Mouse (Mus musculus) stomach, postnatal 0 days (tissue): ENCODE measurements around the gene 1700018B08Rik. TPM values are rescaled to one million over a fixed set of nuclear protein-coding genes. Genes with fewer than 3 reads are reported as not detected.

Experiments
- ATAC-seq: fragments of 200-750 bp; cut with Nextera tagmentation; 2 replicates; pipeline ENCODE4 v1.8.0; 2017; ENCODE audit not compliant: low FRiP score, low TSS enrichment
- DNase-seq: peaks from one replicate; pipeline ENCODE4 v3.0.0-alpha.2; 2016; ENCODE audit warnings: low spot score
- H3K27ac ChIP-seq: fragments of 300-500 bp; sonication (generic); replicated peaks from 2 replicates; pipeline ENCODE4 v1.5.1; 2014; ENCODE audit warnings: mild to moderate bottlenecking, control low read depth
- H3K27me3 ChIP-seq: fragments of 300-500 bp; sonication (generic); 2 replicates; pipeline ENCODE4 v1.6.1; 2014; ENCODE audit warnings: low read length; ENCODE audit not compliant: control insufficient read depth, insufficient read depth
- H3K36me3 ChIP-seq: fragments of 300-500 bp; sonication (generic); 2 replicates; pipeline ENCODE4 v1.6.1; 2014; ENCODE audit warnings: low read length, mixed read lengths; ENCODE audit not compliant: control insufficient read depth, insufficient read depth
- H3K4me1 ChIP-seq: fragments of 300-500 bp; sonication (generic); replicated peaks from 2 replicates; pipeline ENCODE4 v1.6.1; 2014; ENCODE audit warnings: antibody characterized with exemption; ENCODE audit not compliant: control insufficient read depth, insufficient read depth
- H3K4me2 ChIP-seq: fragments of 300-500 bp; sonication (generic); replicated peaks from 2 replicates; pipeline ENCODE4 v1.6.1; 2014; ENCODE audit warnings: low read depth, mild to moderate bottlenecking, control low read depth, moderate library complexity
- H3K4me3 ChIP-seq: fragments of 300-500 bp; sonication (generic); 2 replicates; pipeline ENCODE4 v1.5.1; 2014; ENCODE audit warnings: low read depth, low read length, control low read depth
- H3K9ac ChIP-seq: fragments of 300-500 bp; sonication (generic); 2 replicates; pipeline ENCODE4 v1.6.1; 2014; ENCODE audit warnings: mild to moderate bottlenecking, low read length, control low read depth, mixed read lengths
- H3K9me3 ChIP-seq: fragments of 300-500 bp; sonication (generic); 2 replicates; pipeline ENCODE4 v1.6.1; 2016; ENCODE audit warnings: low read length; ENCODE audit not compliant: control insufficient read depth
- CTCF ChIP-seq: IDR thresholded peaks from 2 replicates; pipeline ENCODE4 v1.5.1; 2016; ENCODE audit warnings: antibody characterized with exemption, low read depth, mild to moderate bottlenecking, moderate library complexity
- EP300 ChIP-seq: optimal IDR thresholded peaks from 2 replicates; pipeline ENCODE3; 2016; ENCODE audit warnings: antibody characterized with exemption
- WGBS: fragments of 180-500 bp; shearing (Covaris S2); extraction: QIAGEN DNeasy Blood & Tissue Kit; methylation state at CpG from one replicate; pipeline ENCODE4 v1.1.7; 2014; 5-methylcytosine and 5-hydroxymethylcytosine counted together
- polyA plus RNA-seq: library from polyadenylated mRNA; unstranded; fragments of >200 nt; fragmentation: Nextera tagmentation; extraction: Ambion mirVana; gene quantifications from 2 replicates; pipeline ENCODE4 v1.2.1, GENCODE M21; 2015

The 1700018B08Rik gene
- polyA plus RNA-seq, result not detected in 2 replicates

DNA sequence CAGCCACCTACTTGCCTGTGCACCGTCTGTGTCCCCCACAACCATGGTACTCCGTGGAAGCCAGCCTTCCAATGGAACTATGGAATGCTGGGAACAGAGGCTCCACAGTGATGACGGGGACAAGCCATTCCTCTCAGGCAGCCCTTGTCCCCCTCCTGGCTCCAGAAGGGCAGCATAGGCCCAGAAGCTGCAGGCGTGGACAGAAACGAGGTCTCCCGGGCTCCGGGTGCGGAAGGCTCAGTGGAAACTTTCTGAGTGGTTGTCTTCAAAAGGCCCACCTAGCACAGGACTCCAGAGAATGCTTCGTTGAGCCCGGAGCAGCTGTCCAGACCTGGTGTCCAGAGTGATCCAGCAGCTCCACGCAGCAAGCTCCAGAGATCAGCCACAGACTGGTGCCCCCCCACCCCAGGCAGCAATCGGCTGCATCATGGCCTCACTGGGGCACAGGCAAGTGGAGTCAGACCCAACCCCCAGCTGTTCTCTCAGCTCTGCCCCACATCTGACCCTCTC, at the start of gene 1700018B08Rik:
Gene 1700018B08Rik, minus strand, starts transcription at position 45 of the 510 bp plus-strand sequence.
- no peak for ATAC-seq
- H3K4me2 ChIP-seq, result no peak within 1 kb of the TSS
- no peaks in the 10 kb centered on the region for H3K9me3 ChIP-seq
- H3K9ac ChIP-seq, result no peak within 1 kb of the TSS
- TF ChIP-seq CTCF, result no peak
- no peak for DNase-seq
- no peak within 1 kb of the TSS for H3K4me3 ChIP-seq
- H3K4me1 ChIP-seq, result no peaks in the 10 kb centered on the region
- H3K27me3 ChIP-seq, result no peaks in the 10 kb centered on the region
- H3K27ac ChIP-seq, result no peak within 1 kb of the TSS
- no peaks in the 10 kb centered on the region for H3K36me3 ChIP-seq
- 79% methylated on average over 12 of the region's 12 CpGs for WGBS

DNA sequence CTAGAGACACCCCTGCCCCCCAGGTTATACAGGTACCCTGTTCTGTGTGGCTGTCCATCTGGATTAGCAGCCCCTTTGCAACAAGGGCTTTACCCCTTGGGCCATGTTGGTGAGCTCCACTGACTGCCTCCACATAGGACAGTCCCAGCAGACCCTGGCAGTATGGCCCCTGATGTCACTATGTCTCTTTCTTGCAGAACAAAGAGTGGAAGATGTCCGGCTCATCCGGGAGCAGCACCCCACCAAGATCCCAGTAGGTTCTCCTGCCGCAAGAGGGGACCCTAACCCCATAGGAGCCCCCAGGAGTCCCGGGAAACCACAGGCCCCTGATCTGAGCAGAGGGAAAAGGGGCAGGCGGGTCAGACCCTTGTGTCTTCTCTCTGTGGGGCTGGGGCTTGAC, 49.2 kb upstream of the 1700018B08Rik start:
- ATAC-seq (no peak), DNase-seq (no peak)
- H3K9ac ChIP-seq, result no peak overlapping the region
- no peaks in the 10 kb centered on the region for H3K9me3 ChIP-seq
- H3K27me3 ChIP-seq, result no peaks in the 10 kb centered on the region
- no peak overlapping the region for H3K4me2 ChIP-seq
- peaks cover 6% of the 10 kb centered on the region for H3K4me1 ChIP-seq
- TF ChIP-seq CTCF (no peak), EP300 (no peak)
- H3K36me3 ChIP-seq, result peaks cover 7% of the 10 kb centered on the region
- no peak overlapping the region for H3K4me3 ChIP-seq
- no peak overlapping the region for H3K27ac ChIP-seq
- 86% methylated on average over 5 of the region's 5 CpGs for WGBS

DNA sequence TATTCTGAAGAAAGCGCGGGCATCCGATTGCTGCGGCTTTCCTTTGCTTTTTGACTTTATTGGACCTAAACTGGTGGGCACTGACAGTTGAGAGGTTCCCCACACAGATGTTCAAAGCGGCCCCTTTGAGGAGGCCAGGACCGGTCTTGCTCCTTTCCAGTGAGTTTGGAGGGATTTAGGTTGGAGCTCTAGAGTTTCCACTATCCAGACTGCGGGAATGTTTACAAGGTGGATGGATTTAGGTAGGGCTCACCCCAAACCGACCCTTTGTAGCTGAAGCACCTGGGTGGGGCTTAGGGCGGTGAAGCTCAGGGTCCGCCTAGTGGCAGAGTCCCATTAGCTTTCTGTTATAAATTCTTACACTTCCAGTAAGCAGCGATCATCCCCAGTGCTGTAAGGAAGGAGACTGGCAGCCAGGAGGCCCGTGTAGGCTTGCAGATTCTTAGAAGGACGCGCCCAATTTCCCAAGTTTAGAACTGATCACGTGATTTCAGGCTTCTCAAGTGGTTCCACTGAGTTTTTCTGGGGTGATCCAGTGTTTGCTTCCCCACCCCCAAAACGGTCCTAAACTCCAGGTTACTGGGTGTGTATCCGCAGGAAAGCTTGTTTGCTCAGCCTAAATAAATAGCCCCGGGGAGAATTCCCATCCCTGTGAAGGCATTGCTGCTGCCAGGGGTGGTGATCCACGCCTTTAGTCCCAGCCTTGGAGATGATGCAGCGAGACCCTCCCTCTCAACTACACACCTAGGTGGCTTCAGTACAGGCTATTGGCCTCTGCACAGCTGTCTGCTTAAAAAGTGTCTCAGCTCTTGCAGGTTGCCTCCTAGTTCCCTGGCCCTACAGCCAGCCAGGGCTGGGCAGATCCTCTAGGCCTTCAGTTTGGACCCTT, 47.3 kb upstream of the 1700018B08Rik start:
- DNase-seq, result peak; percentile 62
- H3K4me1 ChIP-seq, result peaks cover 6% of the 10 kb centered on the region
- no peaks in the 10 kb centered on the region for H3K9me3 ChIP-seq
- H3K4me3 ChIP-seq, result peak overlapping the region; percentile 95
- TF ChIP-seq CTCF (peak; percentile 71), EP300 (no peak)
- WGBS, result 8% methylated on average over 20 of the region's 20 CpGs
- peak overlapping the region; percentile 87 for H3K4me2 ChIP-seq
- no peaks in the 10 kb centered on the region for H3K27me3 ChIP-seq
- H3K9ac ChIP-seq, result peak overlapping the region; percentile 97
- peak; percentile 56 for ATAC-seq
- no peaks in the 10 kb centered on the region; the same call in none of the 2 replicates for H3K36me3 ChIP-seq
- peak overlapping the region; percentile 89 for H3K27ac ChIP-seq

DNA sequence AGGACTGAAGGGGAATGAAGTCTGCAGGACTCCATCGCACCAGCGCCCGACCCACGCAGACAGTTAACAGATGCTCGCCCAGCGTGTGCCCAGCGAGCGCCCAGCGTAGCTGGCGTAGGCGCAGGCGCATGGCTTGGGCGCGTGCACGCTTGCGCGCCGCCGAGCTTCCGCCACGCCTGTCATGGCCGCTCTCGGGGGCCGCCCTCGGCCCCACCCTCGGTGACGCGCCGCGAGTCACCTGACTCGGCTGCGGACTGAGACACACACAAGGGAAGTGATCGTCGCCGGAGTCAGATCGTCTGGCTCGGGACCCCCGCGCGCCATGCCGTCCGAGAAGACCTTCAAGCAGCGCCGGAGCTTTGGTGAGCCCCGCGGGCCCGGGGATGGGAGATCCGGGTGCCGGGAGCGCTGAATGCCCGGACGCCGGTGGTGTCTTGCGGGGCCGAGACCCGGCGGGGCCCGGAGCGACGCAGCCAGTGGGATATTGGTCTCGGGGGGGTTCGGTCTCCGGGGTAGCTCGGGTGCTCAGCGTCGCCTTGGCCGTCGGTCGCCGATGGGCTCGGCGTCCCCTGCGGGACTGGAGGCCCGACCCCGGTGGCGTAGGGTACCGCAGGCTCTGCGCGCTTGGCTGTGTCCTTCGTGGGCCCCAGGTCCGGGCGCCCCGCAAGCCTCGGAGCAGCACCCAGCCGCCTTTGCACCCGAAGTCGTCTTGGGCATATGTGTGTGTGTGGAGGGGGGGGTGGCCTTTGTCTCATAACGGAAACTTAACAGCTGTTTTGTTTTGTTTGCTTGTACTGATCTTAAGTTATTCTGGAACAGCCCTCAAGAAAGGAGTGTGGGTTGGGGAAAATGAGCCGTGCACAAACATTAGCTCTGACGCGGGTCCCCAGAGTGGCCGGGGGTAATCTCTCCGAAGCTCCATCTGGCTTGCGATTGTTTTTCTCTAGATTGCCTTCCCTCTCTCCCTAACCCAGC, 46.4 kb upstream of the 1700018B08Rik start, which contains the start of gene Map1lc3b:
Gene Map1lc3b, plus strand, starts transcription at position 159 of the 975 bp plus-strand sequence.
- Histone ChIP-seq H3K4me3 (peak within 1 kb of the TSS; percentile 95), H3K4me1 (peaks cover 6% of the 10 kb centered on the region), H3K36me3 (no peaks in the 10 kb centered on the region; the same call in none of the 2 replicates), H3K4me2 (peak within 1 kb of the TSS; percentile 87), H3K9me3 (no peaks in the 10 kb centered on the region), H3K27me3 (no peaks in the 10 kb centered on the region), H3K27ac (peak within 1 kb of the TSS; percentile 89), H3K9ac (peak within 1 kb of the TSS; percentile 97)
- WGBS, result under 1% methylated on average over 90 of the region's 94 CpGs
- DNase-seq (peak; percentile 96), ATAC-seq (peak; percentile 85)
- TF ChIP-seq CTCF (no peak), EP300 (no peak)

DNA sequence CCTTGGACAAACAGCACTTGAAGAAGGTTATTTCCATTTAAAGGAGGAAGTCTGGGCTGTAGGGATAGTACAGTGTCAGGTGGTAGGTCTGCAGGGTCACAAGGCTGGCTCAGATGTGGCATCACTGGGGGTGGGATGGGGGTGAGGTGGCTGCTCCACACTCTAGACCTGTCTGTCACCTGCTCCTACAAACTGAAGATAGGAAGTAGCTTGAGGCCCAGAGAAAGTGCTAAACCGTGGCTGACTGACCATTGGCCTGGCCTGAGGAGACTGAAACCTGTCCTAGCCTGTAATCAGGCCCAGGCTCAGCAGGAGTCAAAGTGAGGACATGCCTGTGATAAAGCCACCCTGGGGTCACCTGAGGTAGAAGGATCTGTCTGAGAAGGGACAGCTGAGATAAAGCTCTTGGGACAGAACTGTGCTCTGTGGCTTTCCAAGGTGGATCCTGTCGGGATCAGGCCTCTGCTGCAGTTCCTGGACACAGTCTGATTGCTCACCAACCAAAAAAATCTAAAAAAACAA, 45.1 kb upstream of the 1700018B08Rik start:
- Histone ChIP-seq H3K4me3 (no peak overlapping the region), H3K4me2 (no peak overlapping the region), H3K36me3 (no peaks in the 10 kb centered on the region; the same call in 1 of the 2 replicates), H3K9me3 (no peaks in the 10 kb centered on the region), H3K27me3 (no peaks in the 10 kb centered on the region), H3K9ac (no peak overlapping the region), H3K4me1 (peaks cover 9% of the 10 kb centered on the region), H3K27ac (no peak overlapping the region)
- DNase-seq (no peak), ATAC-seq (no peak)
- TF ChIP-seq EP300 (no peak), CTCF (no peak)
- WGBS, result 29% methylated on average over 2 of the region's 2 CpGs
